Mouse (Mus musculus) embryonic facial prominence, embryonic 12.5 days (tissue): Measurements from ENCODE around the gene Gpn2. TPM values are rescaled to one million over a fixed set of nuclear protein-coding genes. Genes with fewer than 3 reads are reported as not detected.

Experiments
- microRNA-seq: library from miRNA; unstranded; fragments of <30 nt; microRNA quantifications from one replicate; pipeline ENCODE4, GENCODE M21; 2017
- polyA plus RNA-seq: library from polyadenylated mRNA; unstranded; fragments of >200 nt; fragmentation: Nextera tagmentation; extraction: Ambion mirVana; gene quantifications from 2 replicates; pipeline ENCODE4 v1.2.1, GENCODE M21; 2016

Gene Gpn2
- polyA plus RNA-seq, 1 experiment from 2014 or later = 20.0 TPM

Small RNAs within 50 kb of the gene (microRNA-seq; reads per million reads assigned to microRNA genes)
- not detected for gene Gm23158

Other genes starting within 250 kb of the Gpn2 start
- 17.0 and 18.7 TPM in 2 replicates for gene Wdtc1, start 230.9 kb upstream of the Gpn2 start, polyA plus RNA-seq
- 7.6 and 7.9 TPM in 2 replicates for gene Slc9a1, start 214.7 kb upstream of the Gpn2 start, polyA plus RNA-seq
- gene Tent5b, start 104.2 kb upstream of the Gpn2 start, polyA plus RNA-seq = 1.9 and 2.1 TPM in 2 replicates
- 4.2 and 4.6 TPM in 2 replicates for gene Trnp1, start 85.8 kb upstream of the Gpn2 start, polyA plus RNA-seq
- 10.3 and 12.2 TPM in 2 replicates for gene Kdf1, start 65.4 kb upstream of the Gpn2 start, polyA plus RNA-seq
- 348 and 369 TPM in 2 replicates for gene Nudc, start 38.4 kb upstream of the Gpn2 start, polyA plus RNA-seq
- not detected in 2 replicates for gene Nr0b2, start 31.0 kb upstream of the Gpn2 start, polyA plus RNA-seq
- 11.9 and 13.1 TPM in 2 replicates for gene Gpatch3, start 9.6 kb upstream of the Gpn2 start, polyA plus RNA-seq
- 44.4 and 52.7 TPM in 2 replicates for gene Sfn, start 17.8 kb downstream of the Gpn2 start, polyA plus RNA-seq
- 4.5 and 6.2 TPM in 2 replicates for gene Zdhhc18, start 65.8 kb downstream of the Gpn2 start, polyA plus RNA-seq
- gene Pigv, start 88.3 kb downstream of the Gpn2 start, polyA plus RNA-seq = 19.7 and 20.4 TPM in 2 replicates
- 37.5 and 40.1 TPM in 2 replicates for gene Arid1a, start 172.4 kb downstream of the Gpn2 start, polyA plus RNA-seq